Mouse (Mus musculus) cerebellum, postnatal 36 days (tissue): ENCODE results near the gene Mill1.
"Not testable (repeated sequence)": the region's sequence is repeated elsewhere in the genome, so short reads cannot be mapped to it uniquely, and the experiment has no call there.

Source experiments
- DNase-seq, 2 experiments: peaks; one replicate each; pipeline ENCODE4 v3.0.0; 2021 to 2022; ENCODE audit warnings: mixed read lengths in 2 of 2

Gene Mill1

GRCm38 (mm10) chr7:18245047-18245446, at the start of gene Mill1:
Gene Mill1 (plus strand): TSS chr7:18245347.
- no peak for DNase-seq

- peak in 1 of 2 experiments; percentile 4 for DNase-seq
These were observed 34.2 kb upstream of the Mill1 start for GRCm38 (mm10) chr7:18210938-18211337.

GRCm38 (mm10) chr7:18214699-18215098, 30.4 kb upstream of the Mill1 start:
- no peak for DNase-seq

GRCm38 (mm10) chr7:18238561-18238960, 6.6 kb upstream of the Mill1 start:
- no peak for DNase-seq

- DNase-seq = no peak
These were observed 3.9 kb upstream of the Mill1 start for GRCm38 (mm10) chr7:18241217-18241616.

GRCm38 (mm10) chr7:18243959-18244573, 1.1 kb upstream of the Mill1 start:
- DNase-seq = not testable (repeated sequence)

GRCm38 (mm10) chr7:18260219-18260618, 15.1 kb downstream of the Mill1 start:
- no peak for DNase-seq

- no peak for DNase-seq
These were observed 19.9 kb downstream of the Mill1 start for GRCm38 (mm10) chr7:18265089-18265488.
